Mouse (Mus musculus) stomach, adult 2 months (tissue): ENCODE data around the gene Krtap3-1. TPM values are rescaled to one million over a fixed set of nuclear protein-coding genes. Genes with fewer than 3 reads are reported as not detected.

Experiments
- polyA plus RNA-seq: library from polyadenylated mRNA; depleted of rRNA; stranded (reverse); fragments of >200 nt; gene quantifications from 2 replicates; pipeline ENCODE4 v1.2.3, GENCODE M21; 2012; rRNA removed

The Krtap3-1 gene
- polyA plus RNA-seq: not detected in 2 replicates

DNA sequence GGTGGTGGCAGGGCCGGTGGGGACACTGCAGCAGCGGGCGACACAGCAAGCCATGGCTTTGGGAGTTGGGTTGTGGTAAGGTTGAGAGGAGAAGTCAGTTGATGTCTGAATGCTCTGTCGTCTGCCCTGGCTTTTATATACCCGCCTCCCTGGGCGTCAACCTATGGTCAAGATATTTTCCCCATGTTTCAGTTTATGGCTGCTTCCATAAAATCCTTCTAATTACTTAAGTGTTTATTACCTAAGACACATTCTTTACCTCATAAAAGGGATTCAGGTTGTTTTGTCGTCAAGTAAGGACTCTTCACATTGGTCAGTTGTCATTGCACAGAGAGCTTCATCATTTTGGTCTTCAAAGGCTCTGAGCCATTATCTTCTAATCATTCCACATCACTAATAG is at the start of gene Krtap3-1:
TSS of gene Krtap3-1 (minus strand) at position 101 of the 400 bp plus-strand sequence.

DNA sequence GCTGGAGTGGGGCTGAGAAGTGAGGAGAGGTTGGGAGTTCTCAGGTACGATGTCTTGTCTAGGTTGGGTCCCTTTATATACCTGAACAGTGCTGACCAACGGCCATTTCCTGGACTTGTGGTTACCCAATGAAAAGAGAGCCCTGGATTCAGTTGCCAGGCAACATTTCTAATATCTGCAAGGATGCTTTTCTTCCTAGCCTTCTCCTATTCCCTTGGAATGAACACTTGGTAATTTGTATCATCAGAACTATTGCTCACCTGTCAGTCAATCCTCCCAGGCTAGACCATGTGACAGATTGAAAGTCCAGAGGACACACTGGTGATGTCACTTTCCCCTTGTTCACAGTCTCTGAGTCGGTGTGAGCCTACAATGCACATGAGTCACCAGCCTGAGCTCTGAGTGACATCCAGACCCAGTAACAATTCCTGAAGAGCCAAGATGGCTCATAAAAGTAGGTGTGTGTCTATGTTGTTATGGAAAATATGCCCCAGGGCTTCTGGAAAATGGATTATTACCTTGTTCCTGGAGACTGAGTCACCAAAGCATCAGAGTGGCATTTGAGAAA is 48.5 kb upstream of the Krtap3-1 start, which contains the start of gene Krtap2-4:
TSS of gene Krtap2-4 (minus strand) at position 51 of the 568 bp plus-strand sequence.

DNA sequence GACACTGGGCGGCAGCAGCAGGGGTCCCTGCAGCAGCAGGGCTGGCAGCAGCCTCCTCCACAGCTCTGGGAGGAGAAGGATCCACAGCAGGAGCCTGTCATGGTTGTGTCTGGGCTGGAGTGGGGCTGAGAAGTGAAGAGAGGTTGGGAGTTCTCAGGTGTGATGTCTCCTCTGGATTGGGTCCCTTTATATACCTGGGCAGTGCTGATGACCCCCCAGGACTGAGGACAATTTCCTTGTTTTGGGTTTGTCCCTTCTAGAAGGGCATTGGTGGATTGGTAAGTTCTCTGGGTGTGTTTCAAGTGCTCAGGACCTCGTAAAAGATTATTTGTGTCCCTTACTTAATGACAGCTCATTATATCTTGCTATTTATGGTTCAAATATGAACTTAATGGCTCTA is 43.7 kb upstream of the Krtap3-1 start, which contains the start of gene Gm11937:
TSS of gene Gm11937 (minus strand) at position 101 of the 400 bp plus-strand sequence.

GRCm38 (mm10) chr11:99603208-99603607 is 36.8 kb upstream of the Krtap3-1 start, which contains the start of gene Gm11938:
Gm11938 (minus strand) TSS chr11:99603308.

DNA sequence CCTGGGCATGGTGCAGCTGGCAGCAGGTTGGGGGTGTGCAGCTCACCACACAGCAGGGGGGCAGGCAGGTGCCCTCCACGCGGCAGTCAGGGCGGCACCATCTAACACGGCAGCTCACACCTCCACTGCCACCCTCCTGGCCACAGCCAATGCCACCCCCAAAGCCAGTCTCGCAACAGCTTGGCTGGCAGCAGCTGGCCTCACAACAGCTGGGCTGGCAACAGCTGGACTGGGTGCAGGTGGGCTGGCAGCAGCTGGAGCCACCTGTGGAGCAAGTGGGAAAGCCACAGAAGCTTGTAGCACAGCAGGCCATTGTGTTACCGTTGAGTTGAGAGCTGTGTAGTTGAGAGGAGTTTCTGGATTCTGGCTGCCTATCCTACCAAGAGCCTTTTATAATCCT is 31.3 kb upstream of the Krtap3-1 start, which contains the start of gene Krtap9-3:
TSS of gene Krtap9-3 (minus strand) at position 364 of the 400 bp plus-strand sequence.

GRCm38 (mm10) chr11:99590981-99591380 is 24.6 kb upstream of the Krtap3-1 start, which contains the start of gene Krtap1-3:
Krtap1-3 (minus strand) TSS chr11:99591339.

GRCm38 (mm10) chr11:99583245-99583704 is 16.8 kb upstream of the Krtap3-1 start, which contains the start of gene Krtap1-4:
Krtap1-4 (minus strand) TSS chr11:99583654.

DNA sequence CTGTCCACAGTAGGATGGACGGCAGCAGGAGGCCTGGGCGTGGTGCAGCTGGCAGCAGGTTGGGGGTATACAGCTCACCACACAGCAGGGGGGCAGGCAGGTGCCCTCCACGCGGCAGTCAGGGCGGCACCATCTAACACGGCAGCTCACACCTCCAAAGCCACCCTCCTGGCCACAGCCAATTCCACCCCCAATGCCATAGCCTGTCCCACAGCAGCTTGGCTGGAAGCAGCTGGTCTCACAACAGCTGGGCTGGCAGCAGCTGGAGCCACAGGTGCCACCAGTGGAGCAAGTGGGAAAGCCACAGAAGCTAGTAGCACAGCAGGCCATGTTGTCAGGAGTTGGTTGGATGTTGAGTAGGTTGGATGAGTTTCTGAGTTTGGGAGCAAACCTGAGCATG is 14.2 kb upstream of the Krtap3-1 start, which contains the start of gene Krtap1-5:
TSS of gene Krtap1-5 (minus strand) at position 381 of the 400 bp plus-strand sequence.

DNA sequence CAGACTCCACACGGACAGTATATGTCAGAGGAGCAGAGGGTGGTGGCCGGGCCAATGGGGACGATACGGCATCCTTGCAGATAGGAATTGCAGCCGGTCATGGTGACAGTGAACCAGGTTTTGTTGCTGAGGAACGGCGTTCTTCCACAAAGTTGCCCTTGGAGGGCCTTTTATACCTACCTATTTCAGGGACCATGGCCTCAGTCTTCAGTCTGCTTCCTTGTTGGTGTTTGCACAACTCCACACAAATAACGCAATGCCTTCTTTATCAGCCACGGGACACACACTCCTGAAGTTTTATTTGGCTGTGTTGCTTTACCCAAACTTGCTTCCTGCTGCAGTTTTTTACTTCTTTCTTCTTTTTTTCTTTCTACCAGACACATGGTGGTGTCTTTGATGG is 7.1 kb downstream of the Krtap3-1 start, which contains the start of gene Gm11939:
TSS of gene Gm11939 (minus strand) at position 101 of the 400 bp plus-strand sequence.

DNA sequence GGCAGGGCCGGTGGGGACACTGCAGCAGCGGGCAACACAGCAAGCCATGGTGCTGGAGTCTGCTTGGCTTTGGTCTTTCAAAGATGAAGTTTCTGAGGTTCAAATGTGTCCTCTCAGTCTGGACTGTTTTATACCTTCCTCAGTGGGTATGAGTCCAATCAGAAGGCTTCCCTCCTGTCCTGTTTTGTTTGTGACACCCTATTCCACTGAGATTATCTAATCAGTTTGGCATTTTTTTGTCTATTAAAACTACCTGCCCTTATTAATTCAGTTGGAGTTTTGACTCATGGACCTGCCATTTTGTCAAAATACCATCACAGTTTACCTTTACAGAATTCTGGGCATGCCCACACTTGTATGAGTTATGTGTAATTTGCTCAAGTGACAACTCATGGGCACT is 9.7 kb downstream of the Krtap3-1 start, which contains the start of gene Krtap3-2:
TSS of gene Krtap3-2 (minus strand) at position 101 of the 400 bp plus-strand sequence.

DNA sequence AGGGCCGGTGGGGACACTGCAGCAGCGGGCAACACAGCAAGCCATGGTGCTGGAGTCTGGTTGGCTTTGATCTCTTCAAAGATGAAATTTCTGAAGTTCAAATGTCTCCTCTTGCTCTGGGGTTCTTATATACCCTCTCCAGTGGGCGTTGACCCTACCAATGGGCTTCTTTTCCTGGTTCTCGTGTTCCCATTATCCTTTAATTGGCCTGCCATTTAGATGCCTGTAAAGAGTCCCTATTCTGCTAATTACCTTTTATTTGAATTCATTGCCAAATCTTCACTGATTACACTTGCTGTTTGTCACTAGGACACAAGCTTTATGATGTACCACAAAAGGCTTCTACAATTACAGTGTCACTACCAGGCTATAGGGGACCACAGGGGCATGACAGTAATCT is 15.7 kb downstream of the Krtap3-1 start, which contains the start of gene Krtap3-3:
TSS of gene Krtap3-3 (minus strand) at position 101 of the 400 bp plus-strand sequence.

GRCm38 (mm10) chr11:99521288-99521860 is 45.1 kb downstream of the Krtap3-1 start, which contains the start of gene Krt39:
Krt39 (minus strand) TSS chr11:99521338.

Other genes with a start within 250 kb of the Krtap3-1 start
- not detected in 2 replicates for gene Krt25, start 243.7 kb downstream of the Krtap3-1 start, polyA plus RNA-seq
- not detected in 2 replicates for gene Krt26, start 228.7 kb downstream of the Krtap3-1 start, polyA plus RNA-seq
- gene Krt27, start 215.5 kb downstream of the Krtap3-1 start, polyA plus RNA-seq: not detected in 2 replicates
- gene Krt28, start 191.7 kb downstream of the Krtap3-1 start, polyA plus RNA-seq: not detected in 2 replicates
- 321 and 430 TPM in 2 replicates for gene Krt10, start 177.3 kb downstream of the Krtap3-1 start, polyA plus RNA-seq
- gene Krt12, start 144.4 kb downstream of the Krtap3-1 start, polyA plus RNA-seq: 0.58 and 0.89 TPM in 2 replicates
- gene Krt20, start 128.5 kb downstream of the Krtap3-1 start, polyA plus RNA-seq: 24.2 and 29.7 TPM in 2 replicates
- gene Krt23, start 73.5 kb downstream of the Krtap3-1 start, polyA plus RNA-seq: 108 and 113 TPM in 2 replicates
- not detected in 2 replicates for gene Krt39, start 45.3 kb downstream of the Krtap3-1 start, polyA plus RNA-seq
- not detected in 2 replicates for gene Krt40, start 23.5 kb downstream of the Krtap3-1 start, polyA plus RNA-seq
- 0.44 TPM in 1 of 2 replicates, not detected in the other for gene Krtap3-3, start 15.8 kb downstream of the Krtap3-1 start, polyA plus RNA-seq
- gene Krtap3-2, start 9.8 kb downstream of the Krtap3-1 start, polyA plus RNA-seq: 0.81 and 3.3 TPM in 2 replicates
- gene Gm11939, start 7.2 kb downstream of the Krtap3-1 start, polyA plus RNA-seq: not detected in 2 replicates
- not detected in 2 replicates for gene Krtap1-5, start 14.4 kb upstream of the Krtap3-1 start, polyA plus RNA-seq
- 0.21 TPM in 1 of 2 replicates, not detected in the other for gene Krtap1-4, start 17.0 kb upstream of the Krtap3-1 start, polyA plus RNA-seq
- gene Krtap1-3, start 24.7 kb upstream of the Krtap3-1 start, polyA plus RNA-seq: not detected in 2 replicates
- not detected in 2 replicates for gene Krtap9-3, start 31.5 kb upstream of the Krtap3-1 start, polyA plus RNA-seq
- not detected in 2 replicates for gene Gm11938, start 36.7 kb upstream of the Krtap3-1 start, polyA plus RNA-seq
- not detected in 2 replicates for gene Gm11937, start 43.6 kb upstream of the Krtap3-1 start, polyA plus RNA-seq
- gene Krtap2-4, start 48.2 kb upstream of the Krtap3-1 start, polyA plus RNA-seq: not detected in 2 replicates
- gene Gm11562, start 53.8 kb upstream of the Krtap3-1 start, polyA plus RNA-seq: not detected in 2 replicates
- gene Krtap4-1, start 61.6 kb upstream of the Krtap3-1 start, polyA plus RNA-seq: not detected in 2 replicates
- gene Krtap4-2, start 68.5 kb upstream of the Krtap3-1 start, polyA plus RNA-seq: not detected in 2 replicates
- not detected in 2 replicates for gene Krtap4-7, start 77.5 kb upstream of the Krtap3-1 start, polyA plus RNA-seq
- gene Gm11555, start 83.6 kb upstream of the Krtap3-1 start, polyA plus RNA-seq: not detected in 2 replicates
- gene Gm11563, start 92.3 kb upstream of the Krtap3-1 start, polyA plus RNA-seq: not detected in 2 replicates
- gene Krtap4-6, start 99.3 kb upstream of the Krtap3-1 start, polyA plus RNA-seq: not detected in 2 replicates
- gene Gm14190, start 124.1 kb upstream of the Krtap3-1 start, polyA plus RNA-seq: not detected in 2 replicates
- gene Gm14180, start 167.7 kb upstream of the Krtap3-1 start, polyA plus RNA-seq: not detected in 2 replicates
- gene Gm11595, start 206.3 kb upstream of the Krtap3-1 start, polyA plus RNA-seq: not detected in 2 replicates
- not detected in 2 replicates for gene Krtap4-8, start 214.1 kb upstream of the Krtap3-1 start, polyA plus RNA-seq
- gene Krtap4-9, start 218.6 kb upstream of the Krtap3-1 start, polyA plus RNA-seq: not detected in 2 replicates
- not detected in 2 replicates for gene Gm11596, start 226.8 kb upstream of the Krtap3-1 start, polyA plus RNA-seq
- not detected in 2 replicates for gene Gm11569, start 232.3 kb upstream of the Krtap3-1 start, polyA plus RNA-seq
- gene Gm11554, start 237.8 kb upstream of the Krtap3-1 start, polyA plus RNA-seq: 0.25 TPM in 1 of 2 replicates, not detected in the other
- gene Krtap4-13, start 243.3 kb upstream of the Krtap3-1 start, polyA plus RNA-seq: 0.36 TPM in 1 of 2 replicates, not detected in the other
- gene Gm11564, start 249.0 kb upstream of the Krtap3-1 start, polyA plus RNA-seq: not detected in 2 replicates